Mouse (Mus musculus) heart, embryonic 12.5 days (tissue): ENCODE results near the gene Tmem253. TPM values are rescaled to one million over a fixed set of nuclear protein-coding genes. Genes with fewer than 3 reads are reported as not detected.
A peak's percentile ranks its signal among the peaks of the same experiment; 100 is the strongest.

Experiments used
- ATAC-seq: fragments of 200-750 bp; cut with Nextera tagmentation; 2 replicates; pipeline ENCODE4 v1.8.0; 2017; ENCODE audit warnings: moderate TSS enrichment, moderate library complexity; ENCODE audit not compliant: insufficient number of reproducible peaks, low FRiP score
- H3K27ac ChIP-seq: fragments of 300-500 bp; sonication (generic); 2 replicates; pipeline ENCODE4 v1.5.1; 2016; ENCODE audit warnings: mild to moderate bottlenecking, moderate library complexity; ENCODE audit not compliant: poor library complexity, severe bottlenecking
- H3K27me3 ChIP-seq: fragments of 300-500 bp; sonication (generic); replicated peaks from 2 replicates; pipeline ENCODE4 v1.6.1; 2016; ENCODE audit warnings: mild to moderate bottlenecking, moderate library complexity
- H3K36me3 ChIP-seq: fragments of 300-500 bp; sonication (generic); 2 replicates; pipeline ENCODE4 v1.6.1; 2016; ENCODE audit warnings: mild to moderate bottlenecking, moderate library complexity
- H3K4me1 ChIP-seq: fragments of 300-500 bp; sonication (generic); replicated peaks from 2 replicates; pipeline ENCODE4 v1.6.1; 2016; ENCODE audit warnings: mild to moderate bottlenecking
- H3K4me2 ChIP-seq: fragments of 300-500 bp; sonication (generic); 2 replicates; pipeline ENCODE4 v1.6.1; 2016; ENCODE audit warnings: mild to moderate bottlenecking, moderate library complexity
- H3K4me3 ChIP-seq: fragments of 300-500 bp; sonication (generic); 2 replicates; pipeline ENCODE4 v1.5.1; 2016; ENCODE audit warnings: mild to moderate bottlenecking
- H3K9ac ChIP-seq: fragments of 300-500 bp; sonication (generic); 2 replicates; pipeline ENCODE4 v1.6.1; 2016; ENCODE audit warnings: mild to moderate bottlenecking, moderate library complexity
- H3K9me3 ChIP-seq: fragments of 300-500 bp; sonication (generic); replicated peaks from 2 replicates; pipeline ENCODE4 v1.6.1; 2016; ENCODE audit warnings: mild to moderate bottlenecking, moderate library complexity
- WGBS: fragments of 180-500 bp; shearing (Covaris S2); methylation state at CpG from one replicate; pipeline ENCODE4 v1.1.7; 2016; 5-methylcytosine and 5-hydroxymethylcytosine counted together
- polyA plus RNA-seq: library from polyadenylated mRNA; unstranded; fragments of >200 nt; fragmentation: Nextera tagmentation; extraction: Ambion mirVana; gene quantifications from 2 replicates; pipeline ENCODE4 v1.2.1, GENCODE M21; 2016

Gene Tmem253
- polyA plus RNA-seq, 1 experiment from 2014 or later, result 0.80 TPM

DNA sequence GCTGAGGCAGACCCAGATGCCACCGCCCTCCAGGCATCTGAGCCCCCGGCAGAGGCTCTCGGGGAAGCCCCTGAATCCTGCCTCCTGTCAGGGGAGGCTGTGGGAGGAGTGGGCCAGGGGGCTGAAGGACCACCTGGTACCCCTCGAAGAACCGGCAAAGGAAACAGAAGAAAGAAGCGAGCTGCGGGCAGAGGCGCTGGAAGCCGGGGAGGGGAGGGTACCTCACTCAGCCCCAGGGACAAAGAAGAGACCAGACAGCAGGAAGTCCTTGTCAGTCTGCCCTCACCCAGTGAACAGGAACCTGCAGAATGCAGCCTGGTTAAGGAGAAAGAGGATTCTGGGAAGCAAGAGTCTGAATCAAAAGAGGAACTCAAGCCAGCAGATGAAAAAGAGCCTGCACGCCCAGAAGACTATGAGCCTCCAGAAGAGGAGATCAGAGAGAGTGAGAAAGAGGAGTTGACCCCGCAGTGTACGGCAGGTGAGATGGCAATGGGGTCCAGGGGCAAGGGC, 25.9 kb upstream of the Tmem253 start:
- ATAC-seq, result no peak
- Histone ChIP-seq H3K27me3 (no peaks in the 10 kb centered on the region), H3K4me1 (peaks cover 17% of the 10 kb centered on the region), H3K9me3 (no peaks in the 10 kb centered on the region), H3K4me2 (no peak overlapping the region), H3K9ac (no peak overlapping the region), H3K4me3 (no peak overlapping the region; the same call in 1 of the 2 replicates), H3K27ac (no peak overlapping the region), H3K36me3 (peaks cover 71% of the 10 kb centered on the region)
- WGBS, result 64% methylated on average over 12 of the region's 12 CpGs

DNA sequence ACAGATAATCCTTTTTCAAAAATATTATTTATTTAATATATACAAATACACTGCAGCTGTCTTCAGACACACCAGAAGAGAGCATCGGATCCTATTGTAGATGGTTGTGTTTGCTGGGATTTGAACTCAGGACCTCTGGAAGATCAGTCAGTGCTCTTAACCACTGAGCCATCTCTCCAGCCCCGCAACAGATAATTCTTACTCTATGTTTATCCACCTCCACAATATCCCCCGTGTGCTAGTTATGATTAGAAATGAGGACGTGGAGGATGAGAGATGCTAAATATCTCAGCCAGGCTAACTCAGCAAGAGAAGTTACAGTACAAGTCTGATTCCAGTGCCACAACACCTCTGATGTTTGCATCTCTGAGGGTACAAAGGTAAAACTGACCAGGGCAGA, 21.0 kb upstream of the Tmem253 start:
- H3K4me2 ChIP-seq, result no peak overlapping the region
- WGBS, result 80% methylated on average over 4 of the region's 4 CpGs
- H3K27ac ChIP-seq, result no peak overlapping the region
- no peaks in the 10 kb centered on the region for H3K27me3 ChIP-seq
- peaks cover 93% of the 10 kb centered on the region for H3K36me3 ChIP-seq
- no peak overlapping the region for H3K4me3 ChIP-seq
- no peak for ATAC-seq
- no peak overlapping the region for H3K9ac ChIP-seq
- H3K4me1 ChIP-seq, result no peaks in the 10 kb centered on the region
- no peaks in the 10 kb centered on the region for H3K9me3 ChIP-seq

DNA sequence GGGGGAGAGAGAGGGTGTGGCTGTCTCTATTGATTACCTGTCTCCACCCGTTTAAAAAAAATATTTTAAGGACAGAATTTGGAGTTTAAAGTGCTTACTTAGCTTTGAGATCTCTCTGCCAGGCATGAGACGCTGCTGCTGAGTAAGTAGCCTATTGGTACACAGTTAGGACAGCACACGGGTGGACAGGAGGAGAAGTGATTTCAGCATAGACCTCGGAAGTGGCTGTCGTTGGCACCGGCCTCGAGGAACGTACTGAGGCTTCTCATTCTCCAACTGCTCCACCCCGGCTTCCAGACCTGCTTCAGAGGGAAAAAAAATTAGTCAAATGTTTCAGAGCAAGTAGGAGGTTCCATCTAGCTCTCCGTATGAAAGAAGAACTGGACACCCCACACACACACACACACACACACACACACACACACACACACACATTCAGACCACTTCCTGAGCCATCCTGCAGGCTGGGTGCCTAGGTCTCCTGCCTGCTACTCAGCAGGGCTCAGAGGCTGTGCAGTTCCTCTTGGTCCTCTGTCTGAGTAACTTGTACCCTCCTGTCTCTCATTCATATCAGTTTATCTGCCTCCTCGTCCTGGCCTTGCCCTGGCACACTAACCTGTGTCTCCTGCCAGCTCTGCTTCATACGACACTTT, 20.1 kb upstream of the Tmem253 start:
- Histone ChIP-seq H3K4me1 (no peaks in the 10 kb centered on the region), H3K4me3 (no peak overlapping the region), H3K9me3 (no peaks in the 10 kb centered on the region), H3K27me3 (no peaks in the 10 kb centered on the region), H3K9ac (no peak overlapping the region), H3K27ac (no peak overlapping the region), H3K4me2 (no peak overlapping the region), H3K36me3 (peaks cover 93% of the 10 kb centered on the region)
- no peak for ATAC-seq
- WGBS, result 73% methylated on average over 12 of the region's 12 CpGs

DNA sequence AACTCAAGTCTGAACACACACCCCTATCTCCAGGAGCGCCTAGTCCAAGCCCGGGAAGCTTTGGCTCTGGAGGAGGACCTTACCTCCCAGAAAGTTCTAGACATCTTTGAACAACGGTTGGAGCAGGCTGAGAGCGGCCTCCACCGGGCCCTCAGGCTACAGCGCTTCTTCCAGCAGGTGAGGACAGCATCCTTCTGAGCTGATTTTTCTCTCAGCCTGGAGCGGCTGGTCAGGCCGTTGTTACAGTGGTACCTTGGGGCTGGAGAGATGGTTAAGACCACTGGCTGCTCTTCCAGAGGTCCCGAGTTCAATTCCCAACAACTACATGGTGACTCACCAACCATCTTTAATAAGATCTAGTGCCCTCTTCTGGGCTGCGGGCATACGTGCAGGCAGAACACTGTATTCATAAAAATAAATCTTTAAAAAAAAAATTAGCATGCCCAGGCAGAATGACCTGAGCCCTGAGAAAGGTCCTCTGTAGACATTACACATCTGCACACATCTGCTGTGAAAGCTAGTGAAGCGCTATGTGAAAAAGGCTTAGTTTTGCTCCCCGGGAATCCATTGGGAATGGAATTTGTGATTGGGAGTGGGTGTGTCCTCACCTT, 19.1 kb upstream of the Tmem253 start:
- 83% methylated on average over 13 of the region's 13 CpGs for WGBS
- ATAC-seq, result no peak
- Histone ChIP-seq H3K4me1 (no peaks in the 10 kb centered on the region), H3K9me3 (no peaks in the 10 kb centered on the region), H3K4me2 (no peak overlapping the region), H3K27me3 (no peaks in the 10 kb centered on the region), H3K9ac (no peak overlapping the region), H3K36me3 (peaks cover 91% of the 10 kb centered on the region), H3K4me3 (no peak overlapping the region), H3K27ac (no peak overlapping the region)

DNA sequence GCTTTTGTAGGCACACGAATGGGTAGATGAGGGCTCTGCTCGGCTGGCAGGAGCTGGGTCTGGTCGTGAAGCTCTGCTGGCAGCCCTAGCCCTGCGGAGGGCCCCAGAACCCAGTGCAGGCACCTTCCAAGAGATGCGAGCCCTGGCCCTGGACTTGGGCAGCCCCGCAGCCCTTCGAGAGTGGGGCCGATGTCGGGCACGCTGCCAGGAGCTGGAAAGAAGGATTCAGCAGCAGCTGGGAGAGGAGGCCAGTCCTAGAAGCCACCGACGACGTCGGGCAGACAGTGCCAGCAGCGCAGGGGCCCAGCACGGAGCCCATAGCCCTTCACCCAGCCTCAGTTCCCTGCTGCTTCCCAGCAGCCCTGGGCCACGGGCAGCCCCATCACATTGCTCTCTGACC, 18.6 kb upstream of the Tmem253 start:
- Histone ChIP-seq H3K27ac (no peak overlapping the region), H3K36me3 (peaks cover 88% of the 10 kb centered on the region)

DNA sequence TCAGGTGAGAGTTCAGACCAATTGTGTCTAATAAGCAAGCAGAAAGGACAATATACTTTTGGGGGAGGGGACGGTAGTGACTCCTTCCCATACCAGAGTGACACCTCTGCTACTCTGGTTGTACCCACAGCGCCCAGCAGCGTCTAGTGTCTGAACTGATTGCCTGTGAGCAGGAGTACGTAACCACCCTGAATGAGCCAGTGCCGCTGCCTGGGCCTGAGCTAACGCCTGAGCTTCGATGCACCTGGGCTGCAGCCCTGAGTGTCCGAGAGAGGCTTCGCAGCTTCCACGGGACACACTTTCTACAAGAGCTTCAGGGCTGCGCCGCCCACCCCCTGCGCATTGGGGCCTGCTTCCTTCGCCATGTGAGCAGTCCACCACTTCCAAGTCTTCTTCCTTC, 18.0 kb upstream of the Tmem253 start:
- no peak for ATAC-seq
- WGBS, result 87% methylated on average over 14 of the region's 14 CpGs
- no peak overlapping the region for H3K4me3 ChIP-seq
- H3K27me3 ChIP-seq, result no peaks in the 10 kb centered on the region
- H3K27ac ChIP-seq, result no peak overlapping the region
- H3K9ac ChIP-seq, result no peak overlapping the region
- H3K4me1 ChIP-seq, result no peaks in the 10 kb centered on the region
- H3K36me3 ChIP-seq, result peaks cover 88% of the 10 kb centered on the region
- no peak overlapping the region for H3K4me2 ChIP-seq
- H3K9me3 ChIP-seq, result no peaks in the 10 kb centered on the region

More for the DNA sequence above, 18.6 kb upstream of the Tmem253 start:
- no peaks in the 10 kb centered on the region for H3K27me3 ChIP-seq
- H3K9me3 ChIP-seq, result no peaks in the 10 kb centered on the region
- ATAC-seq, result no peak
- 0 out of 2 replicates have a peak overlapping the region, but pooled peaks have one; percentile 3 for H3K9ac ChIP-seq
- no peak overlapping the region for H3K4me2 ChIP-seq
- H3K4me1 ChIP-seq, result no peaks in the 10 kb centered on the region
- H3K4me3 ChIP-seq, result no peak overlapping the region
- 66% methylated on average over 17 of the region's 17 CpGs for WGBS

DNA sequence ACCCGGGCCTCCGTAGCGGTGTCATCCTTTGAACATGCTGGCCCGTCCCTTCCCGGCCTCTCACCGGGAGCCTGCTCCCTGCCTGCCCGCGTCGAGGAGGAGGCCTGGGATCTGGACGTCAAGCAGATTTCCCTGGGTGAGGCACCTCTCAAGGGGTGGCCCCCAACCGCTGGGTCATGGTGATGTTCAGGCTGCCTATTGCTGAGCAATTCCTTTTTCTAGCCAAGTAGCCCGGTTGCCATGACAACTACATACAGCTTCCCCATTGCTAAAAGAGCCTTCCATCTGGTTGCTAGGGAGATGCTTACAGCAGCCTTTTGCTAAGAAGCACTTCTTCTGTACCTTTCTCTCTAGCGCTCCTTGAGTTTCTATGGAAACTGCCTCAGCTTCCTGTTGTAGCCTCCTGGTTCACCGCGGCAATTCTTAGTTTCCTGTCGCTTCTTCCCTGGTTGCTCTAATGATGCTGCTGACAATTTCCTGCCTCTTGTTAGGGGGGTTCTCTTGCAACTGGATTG, 11.4 kb upstream of the Tmem253 start:
- ATAC-seq, result no peak
- Histone ChIP-seq H3K4me1 (peaks cover 46% of the 10 kb centered on the region), H3K27me3 (no peaks in the 10 kb centered on the region), H3K9ac (no peak overlapping the region), H3K36me3 (peaks cover 87% of the 10 kb centered on the region), H3K27ac (no peak overlapping the region), H3K4me2 (no peak overlapping the region), H3K4me3 (no peak overlapping the region), H3K9me3 (no peaks in the 10 kb centered on the region)
- WGBS, result 45% methylated on average over 16 of the region's 16 CpGs

DNA sequence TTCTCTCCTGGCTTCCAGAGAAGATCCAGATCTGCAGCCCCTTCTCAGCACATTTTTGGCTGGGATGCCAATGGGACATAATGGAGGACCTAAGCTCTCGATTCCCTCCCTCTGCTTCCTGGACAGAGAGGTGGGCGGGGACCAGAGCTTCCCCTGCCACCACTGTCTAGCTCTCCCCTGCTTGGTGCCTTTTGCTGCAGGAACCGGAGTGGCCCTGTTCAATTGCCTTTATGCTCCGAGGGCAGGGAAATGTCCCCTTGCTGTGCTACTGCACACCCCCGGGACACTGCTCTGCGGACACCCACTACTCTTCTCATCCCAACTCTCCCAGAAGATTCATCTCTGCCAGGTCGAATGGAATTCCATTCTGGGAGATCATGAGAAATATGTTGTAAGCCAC, 10.3 kb upstream of the Tmem253 start:
- Histone ChIP-seq H3K4me1 (peaks cover 57% of the 10 kb centered on the region), H3K27ac (peak overlapping the region; percentile 67), H3K4me3 (no peak overlapping the region), H3K4me2 (no peak overlapping the region), H3K9me3 (no peaks in the 10 kb centered on the region), H3K36me3 (peaks cover 84% of the 10 kb centered on the region), H3K9ac (no peak overlapping the region), H3K27me3 (no peaks in the 10 kb centered on the region)
- WGBS, result 60% methylated on average over 7 of the region's 7 CpGs
- no peak for ATAC-seq

DNA sequence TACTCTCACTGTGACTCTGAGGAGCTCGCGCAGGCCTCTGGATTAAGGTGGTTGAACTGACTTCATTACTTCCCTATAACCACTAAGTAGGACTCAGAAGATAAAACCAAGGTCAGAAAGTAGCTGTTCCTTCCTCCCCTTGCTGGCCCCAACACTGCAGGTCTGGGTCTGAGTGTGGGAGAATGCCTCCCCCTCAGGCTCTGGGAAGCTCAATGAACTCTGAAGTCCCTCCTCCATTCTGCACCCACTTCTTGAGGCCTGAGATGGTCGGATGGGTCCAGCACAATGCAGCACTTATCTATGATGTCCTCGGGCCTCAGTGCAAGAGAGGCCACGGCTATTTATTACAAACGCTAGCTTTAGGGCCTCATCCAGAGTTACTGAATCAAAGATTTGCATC, 9.8 kb upstream of the Tmem253 start:
- Histone ChIP-seq H3K9ac (no peak overlapping the region), H3K27me3 (no peaks in the 10 kb centered on the region), H3K4me1 (peaks cover 62% of the 10 kb centered on the region), H3K27ac (peak overlapping the region; percentile 67), H3K4me2 (peak overlapping the region; percentile 38; the same call in 1 of the 2 replicates), H3K4me3 (no peak overlapping the region), H3K36me3 (peaks cover 79% of the 10 kb centered on the region), H3K9me3 (no peaks in the 10 kb centered on the region)
- no peak for ATAC-seq
- 42% methylated on average over 6 of the region's 6 CpGs for WGBS

DNA sequence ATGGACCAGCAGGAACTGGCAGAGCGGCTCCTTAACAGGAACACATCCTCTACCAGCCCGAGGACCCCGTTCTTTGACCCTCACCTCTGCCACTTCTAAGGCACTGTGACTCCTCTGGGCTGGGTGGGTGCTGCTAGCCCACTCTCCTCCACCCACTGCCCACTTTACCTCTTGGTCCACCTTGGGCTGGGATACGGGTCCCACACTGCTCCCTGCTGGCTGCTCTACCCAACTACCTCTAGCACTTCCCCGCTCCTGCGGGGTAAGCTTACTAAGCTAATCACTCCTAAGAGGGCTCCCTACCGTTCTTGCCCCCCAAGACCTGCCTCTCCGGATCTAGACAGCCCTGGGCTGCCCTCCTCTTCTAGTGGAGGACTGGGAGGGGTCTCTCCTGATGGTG, 9.2 kb upstream of the Tmem253 start:
- Histone ChIP-seq H3K27ac (peak overlapping the region; percentile 67), H3K9me3 (no peaks in the 10 kb centered on the region), H3K4me2 (peak overlapping the region; percentile 38), H3K4me3 (no peak overlapping the region), H3K36me3 (peaks cover 74% of the 10 kb centered on the region), H3K9ac (0 out of 2 replicates have a peak overlapping the region, but pooled peaks have one; percentile 23), H3K4me1 (peaks cover 67% of the 10 kb centered on the region), H3K27me3 (no peaks in the 10 kb centered on the region)
- WGBS, result 58% methylated on average over 8 of the region's 8 CpGs
- ATAC-seq, result no peak; the same call in 1 of the 2 replicates

DNA sequence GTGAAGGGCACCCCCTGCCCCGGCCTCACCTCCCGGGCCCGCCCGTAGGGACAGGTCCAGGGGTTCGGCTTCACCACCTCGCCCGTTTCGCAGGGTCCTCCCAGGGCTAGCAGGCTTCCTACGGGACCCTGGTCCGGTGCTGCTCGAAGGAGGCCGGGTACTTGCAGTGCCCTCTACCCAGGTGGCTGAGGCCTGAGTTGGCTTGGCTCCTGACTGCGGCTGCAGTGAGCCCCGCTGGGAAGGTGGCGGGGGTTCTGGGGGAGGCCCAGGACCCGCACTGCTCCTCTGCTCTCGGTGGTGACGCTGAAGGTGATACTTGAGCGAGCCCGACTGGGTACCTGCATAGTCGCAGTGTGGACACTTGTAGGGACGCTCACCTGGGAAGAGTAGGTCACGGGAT, 8.7 kb upstream of the Tmem253 start:
- Histone ChIP-seq H3K9me3 (no peaks in the 10 kb centered on the region), H3K27ac (peak overlapping the region; percentile 67), H3K36me3 (peaks cover 72% of the 10 kb centered on the region), H3K4me2 (no peak overlapping the region), H3K4me1 (peaks cover 72% of the 10 kb centered on the region), H3K27me3 (no peaks in the 10 kb centered on the region), H3K4me3 (no peak overlapping the region), H3K9ac (0 out of 2 replicates have a peak overlapping the region, but pooled peaks have one; percentile 23)
- no peak for ATAC-seq
- WGBS, result 94% methylated on average over 23 of the region's 23 CpGs
